Mouse (Mus musculus): Measurements from ENCODE around the gene Nkx2-5. TPM values are rescaled to one million over a fixed set of nuclear protein-coding genes. Genes with fewer than 3 reads are reported as not detected.

Nkx2-5 gene
- not detected for total RNA-seq (2018; cell fraction: chromatin; rRNA removed)
- total RNA-seq (2018; cell fraction: cytosol; rRNA removed), result not detected
- not detected for total RNA-seq (2018; cell fraction: nucleus; rRNA removed)
- polyA plus RNA-seq (2018), result not detected in 3 replicates

DNA sequence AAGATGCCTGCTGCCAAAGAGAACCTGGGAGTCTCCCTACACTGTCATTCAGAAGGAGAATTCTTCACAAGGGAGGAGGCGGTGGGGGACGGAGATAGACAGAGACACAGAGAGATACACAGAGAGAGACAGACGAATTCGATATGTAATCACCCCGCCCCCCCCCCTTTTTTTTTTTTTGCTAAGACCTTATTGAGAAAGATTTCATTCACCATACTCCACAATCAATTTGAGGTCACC lies at the start of gene Nkx2-5:
Gene Nkx2-5, minus strand, starts transcription at position 101 of the 240 bp plus-strand sequence.
- no peaks in the 10 kb centered on the region for H3K36me3 ChIP-seq (ENCODE audit: inconsistent target)

GRCm38 (mm10) chr17:26894342-26894741 lies 49.5 kb upstream of the Nkx2-5 start:
- Histone ChIP-seq H3K4me3 (ENCODE audit: inconsistent target) (no peak overlapping the region), H3K79me2 (ENCODE audit: inconsistent target) (no peaks in the 10 kb centered on the region), H3K27ac (no peak overlapping the region), H3K36me3 (ENCODE audit: inconsistent target) (no peaks in the 10 kb centered on the region)
- WGBS (ENCODE audit: missing documents), result 97% methylated on average over 5 of the region's 6 CpGs

More for the DNA sequence above, at the start of gene Nkx2-5:
- Histone ChIP-seq H3K4me3 (ENCODE audit: inconsistent target) (no peak within 1 kb of the TSS), H3K27ac (no peak within 1 kb of the TSS), H3K79me2 (ENCODE audit: inconsistent target) (no peaks in the 10 kb centered on the region)
- 2% methylated on average over 4 of the region's 5 CpGs for WGBS (ENCODE audit: missing documents)

- WGBS (ENCODE audit: missing documents), result 67% methylated on average over 6 of the region's 6 CpGs
- Histone ChIP-seq H3K27ac (no peak overlapping the region), H3K36me3 (ENCODE audit: inconsistent target) (no peaks in the 10 kb centered on the region), H3K79me2 (ENCODE audit: inconsistent target) (no peaks in the 10 kb centered on the region), H3K4me3 (ENCODE audit: inconsistent target) (no peak overlapping the region)
Observed at GRCm38 (mm10) chr17:26893492-26893891, 48.7 kb upstream of the Nkx2-5 start.

DNA sequence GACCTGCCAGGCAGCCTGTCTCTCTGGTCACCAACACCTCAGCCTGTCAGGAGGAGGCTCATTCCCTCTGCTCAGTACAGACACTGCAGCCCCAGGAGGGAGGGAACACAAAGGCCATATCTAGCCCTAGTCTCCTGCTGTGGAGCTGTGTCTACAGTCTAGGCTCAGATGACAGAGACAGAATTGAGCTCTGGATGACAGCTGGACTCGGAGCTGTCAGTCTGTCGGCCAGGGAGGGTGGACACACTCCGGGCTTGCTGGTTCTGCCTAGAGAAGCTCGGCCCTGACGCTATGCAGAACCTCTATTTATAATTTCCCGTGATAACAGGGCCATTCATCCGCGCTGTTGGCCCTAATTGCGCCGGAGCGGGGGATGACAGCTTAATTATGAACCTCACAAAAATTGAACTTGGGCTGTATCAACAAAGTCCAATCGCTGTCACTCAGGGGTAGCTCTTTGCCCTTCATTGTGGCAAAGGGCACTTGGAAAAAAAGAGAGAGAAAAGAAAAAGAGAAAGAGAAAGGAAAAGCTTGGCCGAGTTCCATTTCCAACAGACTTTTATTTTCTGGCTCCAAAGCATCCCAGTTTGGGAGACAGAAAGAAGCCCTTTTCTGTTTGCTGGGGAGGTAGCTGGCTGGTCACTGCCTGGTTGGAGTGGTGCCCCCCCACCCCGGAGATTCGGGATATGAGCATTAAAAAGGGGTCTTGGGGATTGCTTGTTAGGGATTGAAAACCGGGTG lies 48.0 kb upstream of the Nkx2-5 start:
- 88% methylated on average over 16 of the region's 16 CpGs for WGBS (ENCODE audit: missing documents)
- Histone ChIP-seq H3K79me2 (ENCODE audit: inconsistent target) (no peaks in the 10 kb centered on the region), H3K4me3 (ENCODE audit: inconsistent target) (no peak overlapping the region), H3K27ac (no peak overlapping the region), H3K36me3 (ENCODE audit: inconsistent target) (no peaks in the 10 kb centered on the region)

GRCm38 (mm10) chr17:26887926-26888325 lies 43.1 kb upstream of the Nkx2-5 start:
- H3K27ac ChIP-seq, result no peak overlapping the region
- peaks cover 4% of the 10 kb centered on the region; the same call in 1 of the 2 replicates for H3K79me2 ChIP-seq (ENCODE audit: inconsistent target)
- no peaks in the 10 kb centered on the region for H3K36me3 ChIP-seq (ENCODE audit: inconsistent target)
- WGBS (ENCODE audit: missing documents), result 63% methylated on average over 3 of the region's 3 CpGs
- no peak overlapping the region for H3K4me3 ChIP-seq (ENCODE audit: inconsistent target)

- Histone ChIP-seq H3K4me3 (ENCODE audit: inconsistent target) (peak overlapping the region; percentile 57), H3K79me2 (ENCODE audit: inconsistent target) (peaks cover 4% of the 10 kb centered on the region; the same call in 1 of the 2 replicates), H3K27ac (peak overlapping the region; percentile 13; the same call in 1 of the 2 replicates), H3K36me3 (ENCODE audit: inconsistent target) (no peaks in the 10 kb centered on the region)
- 7% methylated on average over 29 of the region's 30 CpGs for WGBS (ENCODE audit: missing documents)
Observed at GRCm38 (mm10) chr17:26886047-26886749, 41.4 kb upstream of the Nkx2-5 start.

- peak overlapping the region; percentile 13; the same call in 1 of the 2 replicates for H3K27ac ChIP-seq
- H3K79me2 ChIP-seq (ENCODE audit: inconsistent target), result peaks cover 4% of the 10 kb centered on the region; the same call in 1 of the 2 replicates
- no peaks in the 10 kb centered on the region for H3K36me3 ChIP-seq (ENCODE audit: inconsistent target)
- peak overlapping the region; percentile 57 for H3K4me3 ChIP-seq (ENCODE audit: inconsistent target)
- WGBS (ENCODE audit: missing documents), result 8% methylated on average over 24 of the region's 25 CpGs
Observed at GRCm38 (mm10) chr17:26884995-26885926, 40.5 kb upstream of the Nkx2-5 start.

DNA sequence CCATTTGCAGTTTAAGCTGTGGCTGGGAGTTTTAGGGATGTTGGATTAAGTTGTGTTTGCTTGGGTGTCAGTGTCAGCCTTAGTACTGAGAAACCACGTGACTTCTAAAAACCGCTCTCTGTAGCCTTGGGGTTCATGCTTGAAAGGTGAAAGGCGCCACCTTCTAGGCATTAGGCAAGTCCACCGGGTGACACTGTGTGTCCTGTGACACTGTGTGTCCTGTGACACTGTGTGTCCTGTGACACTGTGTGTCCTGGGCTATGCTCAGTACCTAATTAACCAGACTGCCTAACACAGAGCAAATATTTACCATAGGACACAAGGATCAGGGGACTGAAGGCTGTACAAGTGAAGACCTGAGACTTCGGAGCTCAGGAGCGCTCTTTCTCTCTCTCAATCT lies 38.8 kb upstream of the Nkx2-5 start:
- 92% methylated on average over 6 of the region's 6 CpGs for WGBS (ENCODE audit: missing documents)
- no peak overlapping the region for H3K27ac ChIP-seq
- H3K36me3 ChIP-seq (ENCODE audit: inconsistent target), result no peaks in the 10 kb centered on the region
- H3K79me2 ChIP-seq (ENCODE audit: inconsistent target), result peaks cover 4% of the 10 kb centered on the region; the same call in 1 of the 2 replicates
- no peak overlapping the region for H3K4me3 ChIP-seq (ENCODE audit: inconsistent target)

- Histone ChIP-seq H3K79me2 (ENCODE audit: inconsistent target) (peaks cover 4% of the 10 kb centered on the region; the same call in 1 of the 2 replicates), H3K4me3 (ENCODE audit: inconsistent target) (no peak overlapping the region), H3K36me3 (ENCODE audit: inconsistent target) (no peaks in the 10 kb centered on the region), H3K27ac (no peak overlapping the region)
- 100% methylated on average over 1 of the region's 1 CpGs for WGBS (ENCODE audit: missing documents)
Observed at GRCm38 (mm10) chr17:26882706-26883105, 37.9 kb upstream of the Nkx2-5 start.

- Histone ChIP-seq H3K79me2 (ENCODE audit: inconsistent target) (peaks cover 1% of the 10 kb centered on the region; the same call in 1 of the 2 replicates), H3K36me3 (ENCODE audit: inconsistent target) (no peaks in the 10 kb centered on the region), H3K4me3 (ENCODE audit: inconsistent target) (no peak overlapping the region), H3K27ac (no peak overlapping the region)
- 99% methylated on average over 5 of the region's 6 CpGs for WGBS (ENCODE audit: missing documents)
Observed at GRCm38 (mm10) chr17:26879235-26879634, 34.4 kb upstream of the Nkx2-5 start.

DNA sequence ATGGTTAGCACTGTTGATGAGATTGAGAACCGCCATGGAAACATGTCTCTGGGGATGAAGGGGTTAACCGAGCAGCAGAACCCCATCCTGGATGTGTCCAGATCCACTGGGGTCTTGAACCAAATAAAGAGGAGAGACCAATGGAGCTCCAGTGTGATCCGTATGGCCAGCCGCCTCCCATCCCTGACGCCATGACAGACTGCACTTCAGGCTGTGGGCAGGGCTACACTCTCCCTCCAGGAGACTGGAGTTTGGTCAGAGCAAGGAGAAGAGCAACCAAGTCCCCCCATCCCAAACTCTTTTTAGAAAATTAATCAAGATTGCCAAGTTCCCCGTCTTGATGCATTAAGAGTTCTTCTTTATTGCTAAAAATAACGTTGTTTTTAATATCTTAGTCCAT lies 33.1 kb upstream of the Nkx2-5 start:
- no peaks in the 10 kb centered on the region for H3K79me2 ChIP-seq (ENCODE audit: inconsistent target)

DNA sequence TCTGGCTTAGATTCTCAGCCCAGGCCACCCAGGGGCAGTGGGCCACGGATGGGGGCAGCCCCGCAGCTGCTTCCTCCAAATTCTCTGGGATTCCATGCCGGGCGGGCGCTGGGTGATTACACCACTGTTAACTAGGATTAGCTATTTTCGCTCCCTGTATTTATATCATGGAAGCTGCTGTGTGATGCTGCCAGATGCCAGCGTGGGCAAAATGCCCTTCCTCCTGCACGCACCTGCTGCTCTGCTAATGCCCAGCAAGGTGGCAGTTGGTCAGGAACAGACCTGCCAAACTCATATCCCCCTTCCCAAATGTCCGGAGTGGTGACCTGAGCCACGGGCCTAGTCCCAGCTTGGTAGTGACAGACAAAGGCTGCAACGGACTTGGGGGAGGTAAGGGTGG lies 29.7 kb upstream of the Nkx2-5 start:
- 91% methylated on average over 11 of the region's 11 CpGs for WGBS (ENCODE audit: missing documents)
- H3K36me3 ChIP-seq (ENCODE audit: inconsistent target), result no peaks in the 10 kb centered on the region

More for the DNA sequence above, 33.1 kb upstream of the Nkx2-5 start:
- Histone ChIP-seq H3K36me3 (ENCODE audit: inconsistent target) (no peaks in the 10 kb centered on the region), H3K4me3 (ENCODE audit: inconsistent target) (no peak overlapping the region), H3K27ac (no peak overlapping the region)
- 95% methylated on average over 7 of the region's 7 CpGs for WGBS (ENCODE audit: missing documents)

DNA sequence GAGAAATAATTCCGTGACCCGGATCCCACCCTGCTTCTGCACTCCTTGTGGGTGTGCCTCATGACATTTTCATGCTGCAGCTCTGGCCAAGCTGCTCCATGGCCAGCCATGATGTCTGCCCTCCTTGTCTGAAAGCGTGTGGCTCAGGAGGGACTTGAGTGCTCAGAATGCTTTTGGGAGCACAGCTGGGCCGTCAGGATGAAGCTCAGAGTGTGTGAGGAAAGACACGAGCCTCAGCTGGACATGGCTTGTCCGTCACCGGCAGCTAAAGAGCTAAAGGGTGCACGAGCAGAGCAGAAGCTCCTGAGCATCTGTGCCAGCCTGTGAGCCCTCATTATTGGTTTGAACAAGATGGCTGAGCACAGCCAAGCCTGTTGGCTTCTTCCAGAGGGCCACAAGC lies 28.7 kb upstream of the Nkx2-5 start:
- Histone ChIP-seq H3K4me3 (ENCODE audit: inconsistent target) (no peak overlapping the region), H3K79me2 (ENCODE audit: inconsistent target) (no peaks in the 10 kb centered on the region), H3K27ac (no peak overlapping the region), H3K36me3 (ENCODE audit: inconsistent target) (no peaks in the 10 kb centered on the region)
- WGBS (ENCODE audit: missing documents), result 87% methylated on average over 8 of the region's 8 CpGs

More for the DNA sequence above, 29.7 kb upstream of the Nkx2-5 start:
- Histone ChIP-seq H3K4me3 (ENCODE audit: inconsistent target) (no peak overlapping the region), H3K79me2 (ENCODE audit: inconsistent target) (no peaks in the 10 kb centered on the region), H3K27ac (no peak overlapping the region)

- Histone ChIP-seq H3K79me2 (ENCODE audit: inconsistent target) (no peaks in the 10 kb centered on the region), H3K4me3 (ENCODE audit: inconsistent target) (no peak overlapping the region), H3K36me3 (ENCODE audit: inconsistent target) (no peaks in the 10 kb centered on the region), H3K27ac (no peak overlapping the region)
- 89% methylated on average over 3 of the region's 3 CpGs for WGBS (ENCODE audit: missing documents)
Observed at GRCm38 (mm10) chr17:26872870-26873269, 28.1 kb upstream of the Nkx2-5 start.

Data from macrophage (primary cell).